Mouse (Mus musculus): ENCODE measurements at regions not wholly inside any gene's neighbourhood (a gene's known extent, or its start where the extent isn't known, plus 50 kb on each side); places are given as distances from the start of the nearest gene placed in this dataset.

GRCm38 (mm10) chrX:58812824-58813223 is 96.3 kb upstream of the 4930550L24Rik start:
- peak; percentile 28 for DNase-seq
